Mouse (Mus musculus) testis, adult 2 months (tissue): ENCODE measurements around the gene Fam24b.

Experiments
- CTCF ChIP-seq: fragments of 200-500 bp; IDR thresholded peaks from 2 replicates; pipeline ENCODE4 v1.5.1; 2012; ENCODE audit warnings: low read depth, mild to moderate bottlenecking, inconsistent platforms, low read length, moderate library complexity; ENCODE audit not compliant: control insufficient read depth, insufficient read depth, insufficient replicate concordance
- POLR2A ChIP-seq: fragments of 200-500 bp; IDR thresholded peaks from 2 replicates; pipeline ENCODE4 v1.6.1; 2012; ENCODE audit warnings: low read depth, mild to moderate bottlenecking, inconsistent platforms, low read length, moderate library complexity; ENCODE audit not compliant: control insufficient read depth

- no peak for TF ChIP-seq CTCF
- no peak for TF ChIP-seq POLR2A
Observed at GRCm38 (mm10) chr7:131345856-131346541, 16.7 kb upstream of the Fam24b start.
